Mouse (Mus musculus): Measurements from ENCODE around the gene Gnat2.

DNA sequence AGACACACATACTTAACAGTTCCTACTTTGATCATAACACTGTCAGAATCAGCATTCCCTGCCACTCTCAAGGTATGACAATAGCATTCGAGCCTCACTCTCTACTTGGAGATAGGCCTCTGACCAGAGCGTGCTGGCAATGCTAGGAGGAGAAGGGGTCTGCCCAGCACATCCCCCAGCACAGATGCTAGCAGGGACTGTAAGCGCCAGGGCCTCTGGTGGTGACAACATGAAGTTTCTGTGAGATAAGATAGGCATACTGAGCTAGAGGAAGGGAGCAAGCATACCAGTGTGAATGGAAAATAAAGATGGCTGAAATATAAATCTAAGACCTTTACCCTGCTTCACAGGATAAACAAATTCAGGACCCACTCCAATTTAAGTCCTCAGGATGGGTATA lies 12.7 kb downstream of the Gnat2 start:
- TF ChIP-seq POLR2A (IDR thresholded peaks at IDR 0.05; ENCODE audit: insufficient read depth, low read length) = no peak
- no peak for TF ChIP-seq CTCF (IDR thresholded peaks at IDR 0.05; ENCODE audit: low read depth, low read length)

Data from ES-Bruce4 (cell line).